9 mouse cellular contexts compared by ENCODE assay signal in the genomic region with DNA sequence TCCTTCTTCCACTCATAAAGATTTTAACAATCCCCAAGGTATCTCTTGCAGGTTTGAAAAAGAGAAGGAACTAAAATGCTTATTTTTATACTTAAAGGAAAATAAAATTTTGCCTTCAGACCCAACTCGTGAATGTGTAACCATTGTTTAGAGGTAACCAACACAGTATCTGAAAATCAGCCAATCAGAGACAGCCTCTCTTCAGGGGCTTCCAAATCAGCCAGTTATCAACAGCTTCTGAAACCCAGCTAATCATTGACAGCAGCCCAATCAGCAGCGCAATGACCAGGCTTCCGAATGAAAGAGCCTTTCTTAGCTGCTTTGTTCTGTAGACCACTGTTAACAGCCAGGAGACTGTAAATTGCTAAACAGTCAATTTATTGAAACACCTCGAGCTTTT.
DNase-seq lines count a peak whose midpoint lies in the region; ATAC-seq and TF ChIP-seq lines count a peak whose summit lies in the region.
"Had no signal": no experiment of that assay in that cellular context is flagged by ENCODE, and none has a peak within 500 bp of the region (broad histone marks: within the 10 kb centered on the region; RNA-seq: fewer than 3 reads in every experiment).

No protein-coding gene starts in this region.

- H3K4me1 ChIP-seq in erythroblast, embryonic 14.5 days (ENCODE audit: control insufficient read depth), result peaks cover 25% of the 10 kb centered on the region
- peaks cover 12% of the 10 kb centered on the region; the same call in 1 of the 2 replicates for H3K4me1 ChIP-seq in embryonic facial prominence, embryonic 14.5 days (ENCODE audit: control insufficient read depth, insufficient read depth, low read length)
- H3K4me1 ChIP-seq in liver, embryonic 16.5 days (ENCODE audit: control insufficient read depth, low read depth, low read length), result peaks cover 14% of the 10 kb centered on the region
- 0 out of 2 replicates have a peak, but pooled peaks cover 2% of the 10 kb centered on the region for H3K4me1 ChIP-seq in olfactory bulb, adult 2 months (ENCODE audit: control insufficient read depth, insufficient read depth, low read length)

- peak overlapping the region; percentile 92 for H3K4me3 ChIP-seq in erythroblast, embryonic 14.5 days (replicated peaks)
- H3K4me3 ChIP-seq in embryonic facial prominence, embryonic 14.5 days (ENCODE audit: low read depth, low read length), result peak overlapping the region; percentile 95
- H3K4me3 ChIP-seq in layer of hippocampus, adult 2 months, result peak overlapping the region; percentile 95
- H3K4me3 ChIP-seq in liver, embryonic 16.5 days (ENCODE audit: low read depth, low read length), result no peak overlapping the region
- no peak overlapping the region for H3K4me3 ChIP-seq in olfactory bulb, adult 2 months (ENCODE audit: insufficient read depth, low read depth, low read length)

- no peaks in the 10 kb centered on the region for H3K9me3 ChIP-seq in erythroblast, embryonic 14.5 days (ENCODE audit: control insufficient read depth, low read length)
- H3K9me3 ChIP-seq in embryonic facial prominence, embryonic 14.5 days (ENCODE audit: control insufficient read depth, low read length), result no peaks in the 10 kb centered on the region
- no peaks in the 10 kb centered on the region for H3K9me3 ChIP-seq in liver, embryonic 16.5 days (replicated peaks; ENCODE audit: control insufficient read depth, low read length)

- no peak overlapping the region; the same call in 1 of the 2 replicates for H3K9ac ChIP-seq in embryonic facial prominence, embryonic 14.5 days (ENCODE audit: low read depth, low read length)
- no peak overlapping the region for H3K9ac ChIP-seq in liver, embryonic 16.5 days (ENCODE audit: low read depth, low read length)

- no peak for TF ChIP-seq CTCF in layer of hippocampus, adult 2 months (conservative IDR thresholded peaks at IDR 0.05)
- TF ChIP-seq CTCF in olfactory bulb, adult 2 months (IDR thresholded peaks at IDR 0.05; ENCODE audit: insufficient read depth, low read depth, low read length), result no peak

- peak overlapping the region; percentile 89 for H3K4me2 ChIP-seq in embryonic facial prominence, embryonic 14.5 days (ENCODE audit: low read depth, low read length)
- H3K4me2 ChIP-seq in liver, embryonic 16.5 days (ENCODE audit: low read depth, low read length), result 0 out of 2 replicates have a peak overlapping the region, but pooled peaks have one; percentile 10

- peaks cover 10% of the 10 kb centered on the region for H3K36me3 ChIP-seq in erythroblast, embryonic 14.5 days (ENCODE audit: control insufficient read depth)
- no peaks in the 10 kb centered on the region for H3K36me3 ChIP-seq in embryonic facial prominence, embryonic 14.5 days (ENCODE audit: control insufficient read depth, insufficient read depth, low read length)
- no peaks in the 10 kb centered on the region for H3K36me3 ChIP-seq in liver, embryonic 16.5 days (ENCODE audit: control insufficient read depth, insufficient read depth)

- no peak for TF ChIP-seq POLR2A in olfactory bulb, adult 2 months (IDR thresholded peaks at IDR 0.05; ENCODE audit: insufficient read depth, low read depth, low read length)

- H3K27me3 ChIP-seq in erythroblast, embryonic 14.5 days (ENCODE audit: control insufficient read depth), result peaks cover 24% of the 10 kb centered on the region
- H3K27me3 ChIP-seq in embryonic facial prominence, embryonic 14.5 days (replicated peaks; ENCODE audit: control insufficient read depth, insufficient read depth, low read length), result no peaks in the 10 kb centered on the region
- no peaks in the 10 kb centered on the region for H3K27me3 ChIP-seq in liver, embryonic 16.5 days (ENCODE audit: control insufficient read depth, insufficient read depth, low read depth, low read length)

- peak; percentile 90 for DNase-seq in embryonic facial prominence, embryonic 14.5 days (ENCODE audit: low spot score)
- peak; percentile 69 for DNase-seq in heart, postnatal 4 days
- peak; percentile 80 to 92 for DNase-seq in layer of hippocampus, adult 2 months (ENCODE audit: low spot score in 2 of 2)

- peak overlapping the region; percentile 97 for H3K27ac ChIP-seq in embryonic facial prominence, embryonic 14.5 days (replicated peaks; ENCODE audit: low read depth, low read length)
- H3K27ac ChIP-seq in layer of hippocampus, adult 2 months, result peak overlapping the region; percentile 99
- no peak overlapping the region for H3K27ac ChIP-seq in liver, embryonic 16.5 days (ENCODE audit: low read length)
- H3K27ac ChIP-seq in olfactory bulb, adult 2 months (ENCODE audit: insufficient read depth, low read depth, low read length), result peak overlapping the region; percentile 64; the same call in 1 of the 2 replicates
- H3K27ac ChIP-seq: macrophage had no signal

- ATAC-seq in erythroblast, adult 5-6 weeks (replicated peaks; ENCODE audit: low FRiP score, poor library complexity, severe bottlenecking), result no peak
- ATAC-seq in embryonic facial prominence, embryonic 14.5 days (ENCODE audit: low read depth), result peak; percentile 48; the same call in 1 of the 2 replicates
- ATAC-seq in liver, embryonic 16.5 days (ENCODE audit: low read depth), result peak; percentile 19; the same call in 1 of the 2 replicates
- no peak for ATAC-seq in granulocyte monocyte progenitor cell, adult 5-6 weeks (replicated peaks; ENCODE audit: poor library complexity, severe bottlenecking)

- 5% methylated on average over 4 of the region's 4 CpGs for WGBS in embryonic facial prominence, embryonic 14.5 days
- 11% methylated on average over 4 of the region's 4 CpGs for WGBS in liver, embryonic 16.5 days (ENCODE audit: insufficient replicate concordance)
- 4% methylated on average over 4 of the region's 4 CpGs for whole genome bisulfite sequencing in olfactory bulb, adult 2 months

Comparison
In these comparisons a context has a peak if more than half of its experiments do, and no peak if none do; other contexts are left out.
1. H3K4me3 ChIP-seq: peak in erythroblast, embryonic 14.5 days (single experiment), embryonic facial prominence, embryonic 14.5 days (single experiment) and layer of hippocampus, adult 2 months (single experiment); none in liver, embryonic 16.5 days (single experiment) and olfactory bulb, adult 2 months (single experiment).
2. ATAC-seq: peak in embryonic facial prominence, embryonic 14.5 days (single experiment) and liver, embryonic 16.5 days (single experiment); none in erythroblast, adult 5-6 weeks (single experiment) and granulocyte monocyte progenitor cell, adult 5-6 weeks (single experiment).
3. Peak in every context shown above with its lines, with median percentiles within 50 percentile points of each other: DNase-seq.